Mouse (Mus musculus) neural tube, embryonic 10.5 days (tissue): ENCODE results near the gene Wdpcp.
"Not testable (repeated sequence)": the region's sequence is repeated elsewhere in the genome, so short reads cannot be mapped to it uniquely, and the experiment has no call there.

ENCODE experiments used
- DNase-seq: peaks from one replicate; pipeline ENCODE4 v3.0.0-alpha.2; 2017; ENCODE audit warnings: low spot score; ENCODE audit errors: extremely low spot score

Gene Wdpcp

GRCm38 (mm10) chr11:21571700-21572381 lies at the start of gene Wdpcp, which contains the start of gene Mdh1:
Gene Wdpcp, plus strand, starts transcription at chr11:21572235.
Gene Mdh1, minus strand, starts transcription at chr11:21572367.
- DNase-seq, result peak; percentile 89

GRCm38 (mm10) chr11:21528676-21529394 lies 43.2 kb upstream of the Wdpcp start:
- no peak for DNase-seq

- not testable (repeated sequence) for DNase-seq
Measured at GRCm38 (mm10) chr11:21530856-21531255, 41.2 kb upstream of the Wdpcp start.

- no peak for DNase-seq
Measured at GRCm38 (mm10) chr11:21540072-21540471, 32.0 kb upstream of the Wdpcp start.

GRCm38 (mm10) chr11:21540622-21541021 lies 31.4 kb upstream of the Wdpcp start:
- no peak for DNase-seq

GRCm38 (mm10) chr11:21542731-21543130 lies 29.3 kb upstream of the Wdpcp start:
- no peak for DNase-seq

GRCm38 (mm10) chr11:21545021-21545420 lies 27.0 kb upstream of the Wdpcp start:
- DNase-seq, result no peak

- DNase-seq, result no peak
Measured at GRCm38 (mm10) chr11:21545951-21546350, 26.1 kb upstream of the Wdpcp start.

- no peak for DNase-seq
Measured at GRCm38 (mm10) chr11:21546671-21547070, 25.4 kb upstream of the Wdpcp start.

GRCm38 (mm10) chr11:21547518-21547917 lies 24.5 kb upstream of the Wdpcp start:
- DNase-seq, result no peak

- no peak for DNase-seq
Measured at GRCm38 (mm10) chr11:21549052-21549451, 23.0 kb upstream of the Wdpcp start.

GRCm38 (mm10) chr11:21549754-21550153 lies 22.3 kb upstream of the Wdpcp start:
- no peak for DNase-seq

GRCm38 (mm10) chr11:21550222-21551173 lies 21.5 kb upstream of the Wdpcp start:
- no peak for DNase-seq

GRCm38 (mm10) chr11:21552049-21552448 lies 20.0 kb upstream of the Wdpcp start:
- DNase-seq, result no peak

- no peak for DNase-seq
Measured at GRCm38 (mm10) chr11:21559727-21560126, 12.3 kb upstream of the Wdpcp start.

- no peak for DNase-seq
Measured at GRCm38 (mm10) chr11:21561347-21561746, 10.7 kb upstream of the Wdpcp start.

GRCm38 (mm10) chr11:21563617-21564325 lies 8.3 kb upstream of the Wdpcp start:
- DNase-seq, result no peak

GRCm38 (mm10) chr11:21564681-21565405 lies 7.2 kb upstream of the Wdpcp start:
- DNase-seq, result no peak

- DNase-seq, result no peak
Measured at GRCm38 (mm10) chr11:21566934-21567333, 5.1 kb upstream of the Wdpcp start.

- no peak for DNase-seq
Measured at GRCm38 (mm10) chr11:21567733-21568132, 4.3 kb upstream of the Wdpcp start.
